Comparison of ENCODE assay signal across 28 mouse cellular contexts in genomic region chr16:80398118-80398517, GRCm38 (mm10).
"Had no signal": no experiment of that assay in that cellular context is flagged by ENCODE, and none has a peak within 500 bp of the region (broad histone marks: within the 10 kb centered on the region; RNA-seq: fewer than 3 reads in every experiment).

No protein-coding gene starts in this region.

- DNase-seq: cerebellum, adult 9-10 months; cerebellum, adult 9-11 months; cerebellum, postnatal 10 days; cerebellum, postnatal 14 days; cerebellum, postnatal 25 days; cerebellum, postnatal 36 days; embryo, embryonic 11 days; gastrocnemius, adult 2 months; gastrocnemius, postnatal 10 days; gastrocnemius, postnatal 14 days; gastrocnemius, postnatal 25 days; gastrocnemius, postnatal 36 days; heart, adult 11 months; heart, adult 18-20 months; heart, adult 2 months had no signal

- H3K9me3 ChIP-seq: embryonic facial prominence, embryonic 10.5 days; embryonic facial prominence, embryonic 12.5 days; embryonic facial prominence, embryonic 13.5 days; embryonic facial prominence, embryonic 15.5 days; forebrain, embryonic 10.5 days; forebrain, embryonic 12.5 days; forebrain, embryonic 13.5 days; forebrain, embryonic 15.5 days; heart, embryonic 10.5 days had no signal

- H3K36me3 ChIP-seq: embryonic facial prominence, embryonic 10.5 days; embryonic facial prominence, embryonic 12.5 days; embryonic facial prominence, embryonic 13.5 days; embryonic facial prominence, embryonic 15.5 days; forebrain, embryonic 10.5 days; forebrain, embryonic 12.5 days; forebrain, embryonic 15.5 days; heart, embryonic 10.5 days had no signal

- H3K4me3 ChIP-seq: embryonic facial prominence, embryonic 10.5 days; embryonic facial prominence, embryonic 12.5 days; embryonic facial prominence, embryonic 13.5 days; embryonic facial prominence, embryonic 15.5 days; erythroblast, embryonic 14.5 days; forebrain, embryonic 10.5 days; forebrain, embryonic 12.5 days; forebrain, embryonic 13.5 days; forebrain, embryonic 15.5 days; gastrocnemius, adult 2 months; heart, adult 2 months; heart, embryonic 10.5 days had no signal

- H3K4me1 ChIP-seq: embryonic facial prominence, embryonic 10.5 days; embryonic facial prominence, embryonic 12.5 days; embryonic facial prominence, embryonic 13.5 days; embryonic facial prominence, embryonic 15.5 days; forebrain, embryonic 10.5 days; forebrain, embryonic 12.5 days; forebrain, embryonic 13.5 days; forebrain, embryonic 15.5 days; heart, embryonic 10.5 days had no signal

- H3K27ac ChIP-seq: embryonic facial prominence, embryonic 10.5 days; embryonic facial prominence, embryonic 12.5 days; embryonic facial prominence, embryonic 13.5 days; embryonic facial prominence, embryonic 15.5 days; forebrain, embryonic 10.5 days; forebrain, embryonic 12.5 days; forebrain, embryonic 13.5 days; forebrain, embryonic 15.5 days; gastrocnemius, adult 2 months; heart, adult 2 months; heart, embryonic 10.5 days had no signal

- ATAC-seq: forebrain, embryonic 13.5 days; forebrain, embryonic 14.5 days; forebrain, embryonic 15.5 days; forebrain, embryonic 16.5 days had no signal

- H3K27me3 ChIP-seq: embryonic facial prominence, embryonic 12.5 days; embryonic facial prominence, embryonic 13.5 days; embryonic facial prominence, embryonic 15.5 days; forebrain, embryonic 12.5 days; forebrain, embryonic 13.5 days; forebrain, embryonic 15.5 days had no signal

- H3K9ac ChIP-seq: embryonic facial prominence, embryonic 12.5 days; embryonic facial prominence, embryonic 13.5 days; embryonic facial prominence, embryonic 15.5 days; forebrain, embryonic 12.5 days; forebrain, embryonic 13.5 days; forebrain, embryonic 15.5 days had no signal

- H3K4me2 ChIP-seq: embryonic facial prominence, embryonic 12.5 days; embryonic facial prominence, embryonic 13.5 days; embryonic facial prominence, embryonic 15.5 days; forebrain, embryonic 12.5 days; forebrain, embryonic 13.5 days; forebrain, embryonic 15.5 days; heart, embryonic 11.5 days had no signal
